21 mouse cellular contexts compared by ENCODE assay signal in the genomic region with DNA sequence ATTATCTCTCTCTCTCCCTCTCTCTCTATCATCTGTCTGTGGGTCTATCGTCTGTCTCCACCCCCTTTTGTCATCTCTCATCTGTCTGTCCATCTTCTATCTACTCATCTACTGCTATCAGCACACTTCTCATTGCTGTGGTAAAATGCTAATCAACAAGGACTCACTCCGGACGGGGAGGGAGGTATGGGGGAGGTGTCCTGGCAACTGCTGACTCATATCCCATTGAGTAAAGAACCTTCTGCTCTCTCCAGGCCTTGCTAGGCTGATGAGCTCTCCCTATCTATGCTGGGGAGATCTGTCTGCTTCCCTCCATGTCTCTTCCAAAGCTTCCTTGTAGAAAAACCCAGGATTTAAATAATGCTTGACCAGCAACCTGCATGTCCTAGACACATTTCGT.
DNase-seq lines count a peak whose midpoint lies in the region; ATAC-seq and TF ChIP-seq lines count a peak whose summit lies in the region.
"Had no signal": no experiment of that assay in that cellular context is flagged by ENCODE, and none has a peak within 500 bp of the region (broad histone marks: within the 10 kb centered on the region; RNA-seq: fewer than 3 reads in every experiment).

No protein-coding gene starts in this region.

- TF ChIP-seq EP300 in liver, postnatal 0 days (IDR thresholded peaks at IDR 0.05; ENCODE audit: low read depth), result no peak

- no peak for DNase-seq in forebrain, embryonic 10.5 days (ENCODE audit: extremely low spot score, low spot score)
- DNase-seq in forebrain, embryonic 14.5 days (ENCODE audit: low spot score), result no peak
- peak; percentile 90 for DNase-seq in 416B (ENCODE audit: low read depth)
- peak; percentile 27 for DNase-seq in R1 (ENCODE audit: low read depth, low spot score)
- DNase-seq in liver, postnatal 0 days, result no peak
- no peak for DNase-seq in layer of hippocampus, postnatal 25 days (ENCODE audit: extremely low spot score in 1 of 2, low spot score in 1 of 2)
- DNase-seq in adrenal gland, adult 8-10 months, result no peak
- DNase-seq: adrenal gland, postnatal 25 days; cerebellum, adult 11-12 months; cerebellum, adult 9-11 months; embryo, embryonic 11 days; forebrain, postnatal 0 days; gastrocnemius, postnatal 14 days; heart, adult 2 months; kidney, adult 18-20 months had no signal

- H3K36me3 ChIP-seq in forebrain, embryonic 10.5 days (replicated peaks), result peaks cover 2% of the 10 kb centered on the region; the same call in 1 of the 2 replicates
- no peaks in the 10 kb centered on the region for H3K36me3 ChIP-seq in forebrain, embryonic 14.5 days (ENCODE audit: control insufficient read depth, insufficient read depth, low read length)
- no peaks in the 10 kb centered on the region for H3K36me3 ChIP-seq in liver, postnatal 0 days (replicated peaks; ENCODE audit: insufficient read depth, low read length)
- H3K36me3 ChIP-seq: embryonic facial prominence, embryonic 15.5 days; forebrain, embryonic 12.5 days; heart, embryonic 12.5 days; intestine, embryonic 15.5 days had no signal

- no peak for ATAC-seq in forebrain, embryonic 14.5 days
- peak; percentile 44; the same call in 1 of the 2 replicates for ATAC-seq in common myeloid progenitor, adult 5-6 weeks (replicated peaks; ENCODE audit: low read depth, poor library complexity, severe bottlenecking)
- ATAC-seq in liver, postnatal 0 days, result no peak
- ATAC-seq: forebrain, postnatal 0 days; intestine, embryonic 15.5 days had no signal

- 0 out of 2 replicates have a peak, but pooled peaks cover 6% of the 10 kb centered on the region for H3K27me3 ChIP-seq in forebrain, embryonic 10.5 days (ENCODE audit: poor library complexity, severe bottlenecking)
- no peaks in the 10 kb centered on the region for H3K27me3 ChIP-seq in forebrain, embryonic 14.5 days (replicated peaks; ENCODE audit: control insufficient read depth, insufficient read depth, low read length)
- no peaks in the 10 kb centered on the region for H3K27me3 ChIP-seq in liver, postnatal 0 days (ENCODE audit: insufficient read depth, low read length)
- H3K27me3 ChIP-seq: embryonic facial prominence, embryonic 15.5 days; forebrain, embryonic 12.5 days; intestine, embryonic 15.5 days had no signal

- no peak overlapping the region for H3K4me3 ChIP-seq in forebrain, embryonic 10.5 days
- H3K4me3 ChIP-seq in forebrain, embryonic 14.5 days (ENCODE audit: low read depth, low read length), result no peak overlapping the region
- H3K4me3 ChIP-seq in liver, postnatal 0 days (ENCODE audit: low read depth, low read length), result no peak overlapping the region
- H3K4me3 ChIP-seq: embryonic facial prominence, embryonic 15.5 days; erythroblast, embryonic 14.5 days; forebrain, embryonic 12.5 days; heart, adult 2 months; heart, embryonic 12.5 days; intestine, embryonic 15.5 days had no signal

- peak overlapping the region; percentile 45 for H3K27ac ChIP-seq in forebrain, embryonic 10.5 days
- H3K27ac ChIP-seq in forebrain, embryonic 14.5 days (ENCODE audit: low read depth, low read length), result no peak overlapping the region
- no peak overlapping the region for H3K27ac ChIP-seq in liver, postnatal 0 days (ENCODE audit: low read depth)
- H3K27ac ChIP-seq: embryonic facial prominence, embryonic 15.5 days; heart, adult 2 months; intestine, embryonic 15.5 days had no signal

- H3K9me3 ChIP-seq in forebrain, embryonic 10.5 days, result no peaks in the 10 kb centered on the region
- no peaks in the 10 kb centered on the region for H3K9me3 ChIP-seq in forebrain, embryonic 14.5 days (replicated peaks; ENCODE audit: control insufficient read depth, low read length)
- H3K9me3 ChIP-seq in liver, postnatal 0 days (ENCODE audit: low read length), result no peaks in the 10 kb centered on the region
- H3K9me3 ChIP-seq: embryonic facial prominence, embryonic 15.5 days; forebrain, embryonic 12.5 days; heart, embryonic 12.5 days; intestine, embryonic 15.5 days had no signal

- TF ChIP-seq CTCF in liver, postnatal 0 days (IDR thresholded peaks at IDR 0.05; ENCODE audit: low read depth), result no peak

- no peak overlapping the region for H3K4me2 ChIP-seq in forebrain, embryonic 14.5 days (ENCODE audit: low read length)
- H3K4me2 ChIP-seq in liver, postnatal 0 days (ENCODE audit: low read depth, low read length), result no peak overlapping the region
- H3K4me2 ChIP-seq: embryonic facial prominence, embryonic 15.5 days; forebrain, embryonic 12.5 days; heart, embryonic 12.5 days; intestine, embryonic 15.5 days had no signal

- H3K9ac ChIP-seq in forebrain, embryonic 14.5 days (ENCODE audit: low read length), result no peak overlapping the region
- H3K9ac ChIP-seq in liver, postnatal 0 days (replicated peaks), result no peak overlapping the region
- H3K9ac ChIP-seq: embryonic facial prominence, embryonic 15.5 days; forebrain, embryonic 12.5 days; forebrain, postnatal 0 days; heart, embryonic 12.5 days; intestine, embryonic 15.5 days had no signal

- H3K4me1 ChIP-seq in forebrain, embryonic 10.5 days, result peaks cover 72% of the 10 kb centered on the region
- H3K4me1 ChIP-seq in forebrain, embryonic 14.5 days (ENCODE audit: control insufficient read depth, insufficient read depth, low read length), result peaks cover 36% of the 10 kb centered on the region
- no peaks in the 10 kb centered on the region for H3K4me1 ChIP-seq in liver, postnatal 0 days (ENCODE audit: insufficient read depth)

- 82% methylated on average over 4 of the region's 4 CpGs for WGBS in forebrain, embryonic 10.5 days
- WGBS in forebrain, embryonic 14.5 days, result 61% methylated on average over 4 of the region's 4 CpGs
- 37% methylated on average over 4 of the region's 4 CpGs for WGBS in liver, postnatal 0 days (ENCODE audit: insufficient replicate concordance)

Comparison
In these comparisons a context has a peak if more than half of its experiments do, and no peak if none do; other contexts are left out.
1. DNase-seq: peak in 416B (single experiment) and R1 (single experiment); none in forebrain, embryonic 10.5 days (single experiment), forebrain, embryonic 14.5 days (single experiment), liver, postnatal 0 days (single experiment), layer of hippocampus, postnatal 25 days (0 of 2) and adrenal gland, adult 8-10 months (single experiment).